Mouse (Mus musculus): ENCODE measurements at regions not wholly inside any gene's neighbourhood (a gene's known extent, or its start where the extent isn't known, plus 50 kb on each side); places are given as distances from the start of the nearest gene placed in this dataset.

DNA sequence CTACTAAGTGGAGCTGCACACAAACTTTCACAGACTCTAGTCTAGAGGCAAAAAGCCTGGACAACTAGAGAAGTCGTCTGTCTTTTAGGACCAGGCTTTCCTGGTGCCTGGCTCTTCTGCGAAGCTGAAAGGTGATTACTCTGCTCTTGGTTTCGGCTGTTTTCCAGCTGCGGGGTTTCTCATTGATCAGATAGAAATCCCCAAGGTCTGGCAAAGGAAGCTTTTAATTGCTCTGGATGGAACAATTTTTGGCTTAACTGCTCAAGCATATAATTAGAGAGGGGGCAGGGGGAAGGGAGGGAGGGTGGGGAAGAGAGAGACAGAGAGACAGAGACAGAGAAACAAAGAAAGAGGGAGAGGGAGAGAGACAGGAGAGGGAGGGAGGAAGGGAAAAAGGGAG is 82.0 kb upstream of the Mgme1 start:
- H3K27me3 ChIP-seq: no peaks in the 10 kb centered on the region
- no peaks in the 10 kb centered on the region for H3K9me3 ChIP-seq (replicated peaks)
- peaks cover 3% of the 10 kb centered on the region for H3K4me1 ChIP-seq (replicated peaks)
- H3K36me3 ChIP-seq (replicated peaks): no peaks in the 10 kb centered on the region
- no peak overlapping the region for H3K27ac ChIP-seq (replicated peaks)
- no peak overlapping the region for H3K4me2 ChIP-seq
- WGBS (ENCODE audit: insufficient replicate concordance): 41% methylated on average over 4 of the region's 4 CpGs
- H3K4me3 ChIP-seq (replicated peaks): no peak overlapping the region
- H3K9ac ChIP-seq: no peak overlapping the region
- no peak for ATAC-seq (ENCODE audit: insufficient read depth)

DNA sequence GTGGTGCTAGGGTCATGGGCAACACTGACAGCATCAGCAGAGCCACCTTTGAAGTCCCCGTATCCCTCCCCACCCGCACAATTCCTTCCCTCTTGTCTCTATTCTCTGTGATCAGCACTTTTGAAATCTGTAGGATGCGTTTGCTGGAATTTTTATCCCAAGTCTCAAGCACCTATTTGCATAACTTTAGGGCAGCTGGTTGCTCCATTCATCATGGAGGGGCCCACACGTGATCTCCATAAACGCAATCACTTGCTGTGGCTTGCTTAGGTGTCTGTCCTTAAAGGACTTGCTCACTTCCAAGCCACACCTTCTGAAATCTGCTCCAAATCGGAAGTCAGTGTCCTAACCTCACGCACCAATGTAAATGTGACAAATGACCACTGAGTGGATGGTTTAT is 80.7 kb upstream of the Mgme1 start:
- WGBS (ENCODE audit: insufficient replicate concordance): 70% methylated on average over 7 of the region's 7 CpGs
- Histone ChIP-seq H3K4me1 (replicated peaks) (peaks cover 3% of the 10 kb centered on the region), H3K27me3 (no peaks in the 10 kb centered on the region), H3K27ac (replicated peaks) (no peak overlapping the region), H3K4me2 (no peak overlapping the region), H3K4me3 (replicated peaks) (no peak overlapping the region), H3K9ac (no peak overlapping the region), H3K36me3 (replicated peaks) (no peaks in the 10 kb centered on the region), H3K9me3 (replicated peaks) (no peaks in the 10 kb centered on the region)
- no peak for ATAC-seq (ENCODE audit: insufficient read depth)

DNA sequence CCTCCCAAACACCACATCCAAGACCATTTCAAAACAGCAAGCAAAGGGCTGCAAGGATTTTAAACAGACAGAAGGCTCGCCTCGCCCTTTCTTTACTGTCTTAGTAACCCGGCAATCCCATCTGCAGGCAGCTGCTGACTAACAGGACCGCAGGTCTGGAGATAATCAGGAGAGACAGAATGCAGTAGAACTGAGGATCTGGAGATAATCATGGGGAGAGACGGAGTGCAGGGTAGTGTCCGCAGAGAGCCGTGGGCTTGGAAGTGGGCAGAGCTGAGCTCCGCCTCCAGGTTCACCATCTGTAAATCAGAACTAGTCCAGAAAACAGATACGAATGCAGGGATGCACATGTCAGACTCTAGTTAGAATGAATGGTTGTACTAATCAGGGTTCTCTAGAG is 79.4 kb upstream of the Mgme1 start:
- Histone ChIP-seq H3K27ac (replicated peaks) (no peak overlapping the region), H3K9me3 (replicated peaks) (no peaks in the 10 kb centered on the region), H3K9ac (no peak overlapping the region), H3K27me3 (no peaks in the 10 kb centered on the region), H3K4me2 (no peak overlapping the region), H3K4me1 (replicated peaks) (peaks cover 3% of the 10 kb centered on the region), H3K4me3 (replicated peaks) (no peak overlapping the region), H3K36me3 (replicated peaks) (no peaks in the 10 kb centered on the region)
- no peak for ATAC-seq (ENCODE audit: insufficient read depth)
- 60% methylated on average over 9 of the region's 9 CpGs for WGBS (ENCODE audit: insufficient replicate concordance)

DNA sequence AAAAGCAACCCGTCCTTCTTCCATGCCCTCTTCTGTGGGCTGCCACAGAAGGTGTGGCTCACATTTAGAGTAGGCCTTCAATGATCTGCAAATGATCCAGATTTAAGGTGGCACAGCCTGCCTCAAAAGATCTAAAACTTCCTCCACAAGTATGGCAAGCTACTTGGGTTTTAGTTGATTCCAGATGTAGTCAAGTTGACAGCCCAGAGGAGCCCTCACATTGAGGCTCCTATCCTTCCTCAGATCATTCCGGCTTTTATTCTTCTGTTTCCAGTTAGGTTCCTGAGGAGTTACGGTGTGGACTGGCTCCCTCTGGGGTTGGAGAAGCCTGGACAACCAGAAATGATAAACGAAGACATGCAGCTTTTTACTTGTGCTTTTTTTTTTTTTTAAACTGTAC is 78.8 kb upstream of the Mgme1 start:
- Histone ChIP-seq H3K4me1 (replicated peaks) (peaks cover under 1% of the 10 kb centered on the region; the same call in 1 of the 2 replicates), H3K27me3 (no peaks in the 10 kb centered on the region), H3K36me3 (replicated peaks) (no peaks in the 10 kb centered on the region), H3K9ac (no peak overlapping the region), H3K9me3 (replicated peaks) (no peaks in the 10 kb centered on the region), H3K27ac (replicated peaks) (no peak overlapping the region), H3K4me3 (replicated peaks) (no peak overlapping the region), H3K4me2 (no peak overlapping the region)
- WGBS (ENCODE audit: insufficient replicate concordance): 60% methylated on average over 4 of the region's 4 CpGs
- no peak for ATAC-seq (ENCODE audit: insufficient read depth)

DNA sequence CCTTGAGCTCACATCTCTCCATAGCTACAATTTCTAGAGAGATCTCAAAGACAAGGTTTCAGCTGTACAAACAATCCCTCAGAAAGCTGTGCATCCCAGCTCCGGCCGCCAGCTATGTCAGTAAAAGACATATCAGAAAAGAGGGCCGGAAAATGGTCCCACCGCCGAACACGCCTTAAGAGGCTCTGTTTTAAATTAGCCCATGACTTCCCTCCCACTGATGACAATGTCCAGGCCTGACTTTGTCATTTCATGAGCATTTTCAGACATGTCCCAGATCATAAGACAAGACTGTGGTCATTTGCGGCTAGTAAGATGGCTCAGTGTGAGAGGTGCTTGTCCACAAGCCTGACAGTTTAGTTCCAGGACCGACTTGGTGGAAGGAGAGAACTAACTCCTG is 78.0 kb upstream of the Mgme1 start:
- Histone ChIP-seq H3K9ac (no peak overlapping the region), H3K36me3 (replicated peaks) (no peaks in the 10 kb centered on the region), H3K9me3 (replicated peaks) (no peaks in the 10 kb centered on the region), H3K4me1 (replicated peaks) (no peaks in the 10 kb centered on the region; the same call in 1 of the 2 replicates), H3K27me3 (no peaks in the 10 kb centered on the region), H3K4me2 (no peak overlapping the region), H3K27ac (replicated peaks) (no peak overlapping the region), H3K4me3 (replicated peaks) (no peak overlapping the region)
- no peak for ATAC-seq (ENCODE audit: insufficient read depth)
- 70% methylated on average over 8 of the region's 8 CpGs for WGBS (ENCODE audit: insufficient replicate concordance)

DNA sequence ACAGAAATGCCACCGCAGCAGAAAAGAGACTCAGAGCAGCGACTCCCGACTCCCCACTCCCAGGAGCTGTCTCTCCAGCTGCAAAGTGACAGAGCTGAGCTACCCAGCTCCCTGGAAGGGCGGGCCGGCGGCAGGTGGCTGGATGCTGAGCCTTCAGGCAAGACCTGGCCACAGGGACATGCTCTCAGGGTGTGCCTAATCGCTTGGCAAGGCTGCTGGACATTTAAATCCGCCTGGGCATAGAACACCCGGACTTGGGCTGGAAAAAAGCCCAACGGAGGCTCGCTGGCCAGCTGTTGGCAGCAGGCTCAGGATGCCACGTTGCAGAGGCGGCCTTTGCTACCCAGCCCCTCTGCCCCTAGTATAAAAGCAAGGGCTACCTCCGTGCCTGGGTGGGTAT is 74.6 kb upstream of the Mgme1 start:
- 66% methylated on average over 14 of the region's 14 CpGs for WGBS (ENCODE audit: insufficient replicate concordance)
- H3K9me3 ChIP-seq (replicated peaks): no peaks in the 10 kb centered on the region
- ATAC-seq (ENCODE audit: insufficient read depth): no peak
- no peaks in the 10 kb centered on the region for H3K36me3 ChIP-seq (replicated peaks)
- H3K4me3 ChIP-seq (replicated peaks): no peak overlapping the region
- no peak overlapping the region for H3K9ac ChIP-seq
- no peaks in the 10 kb centered on the region for H3K27me3 ChIP-seq
- no peak overlapping the region for H3K27ac ChIP-seq (replicated peaks)
- H3K4me1 ChIP-seq (replicated peaks): peaks cover 14% of the 10 kb centered on the region
- H3K4me2 ChIP-seq: no peak overlapping the region

DNA sequence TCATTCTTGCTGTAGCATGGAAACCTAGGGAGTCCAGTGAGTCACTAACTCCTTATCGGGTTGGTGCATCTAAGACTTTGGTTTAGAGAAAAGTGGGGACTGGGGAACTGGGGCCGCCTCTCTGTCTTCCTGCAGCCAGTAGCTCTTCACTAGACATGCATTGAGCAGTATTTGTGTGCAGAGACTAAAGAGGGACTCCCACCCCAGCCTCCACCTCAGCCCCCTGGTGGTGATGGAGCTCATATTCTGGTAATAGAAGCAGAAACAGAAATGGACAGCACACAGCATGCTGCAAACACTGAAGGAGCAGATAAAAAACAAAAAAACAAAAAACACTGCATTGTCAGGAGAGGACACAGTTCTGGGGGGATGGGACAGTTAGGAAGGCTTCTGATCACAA is 73.3 kb upstream of the Mgme1 start:
- Histone ChIP-seq H3K9ac (no peak overlapping the region), H3K4me1 (replicated peaks) (peaks cover 16% of the 10 kb centered on the region), H3K27ac (replicated peaks) (no peak overlapping the region), H3K4me3 (replicated peaks) (no peak overlapping the region), H3K9me3 (replicated peaks) (no peaks in the 10 kb centered on the region), H3K36me3 (replicated peaks) (no peaks in the 10 kb centered on the region), H3K4me2 (no peak overlapping the region), H3K27me3 (no peaks in the 10 kb centered on the region)
- WGBS (ENCODE audit: insufficient replicate concordance): 46% methylated on average over 2 of the region's 2 CpGs
- no peak for ATAC-seq (ENCODE audit: insufficient read depth)

DNA sequence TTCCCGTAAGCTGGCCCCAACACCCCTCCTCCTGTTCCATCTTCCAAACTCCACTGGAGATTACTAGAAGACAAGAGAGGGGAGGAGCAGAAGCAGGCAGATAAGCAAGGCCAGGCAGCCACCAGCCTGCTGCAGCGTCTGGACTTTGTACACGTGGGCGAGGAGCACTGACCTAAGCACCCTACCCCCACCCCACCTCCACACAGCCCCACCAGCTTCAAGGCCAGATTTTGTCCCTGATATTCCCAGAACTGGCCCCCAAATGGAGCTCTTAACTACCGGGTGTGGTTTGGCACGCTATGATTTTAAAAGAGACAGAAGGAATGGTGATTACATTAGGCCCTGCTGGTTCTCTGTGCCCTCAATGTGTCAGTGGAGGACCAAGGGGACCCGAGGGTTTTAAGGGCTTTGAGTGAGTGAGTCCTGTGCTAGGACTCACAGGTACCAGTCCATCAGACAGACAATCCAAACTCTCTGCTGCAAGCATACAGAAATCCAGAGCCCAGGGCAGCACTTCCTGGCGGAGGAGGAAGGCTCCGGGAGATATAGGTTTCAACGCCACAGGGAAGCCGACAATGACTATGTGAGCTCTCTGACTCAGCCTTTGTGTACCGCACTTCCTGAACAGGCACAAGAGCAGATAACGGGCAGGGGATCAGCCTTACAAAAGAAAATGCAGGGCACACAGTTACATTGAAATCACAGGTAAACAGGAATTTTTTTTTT is 72.0 kb upstream of the Mgme1 start:
- H3K27me3 ChIP-seq: no peaks in the 10 kb centered on the region
- peak overlapping the region; percentile 29 for H3K4me2 ChIP-seq
- peak; percentile 76 for ATAC-seq (ENCODE audit: insufficient read depth)
- 4% methylated on average over 13 of the region's 13 CpGs for WGBS (ENCODE audit: insufficient replicate concordance)
- no peak overlapping the region for H3K9ac ChIP-seq
- H3K4me3 ChIP-seq (replicated peaks): no peak overlapping the region
- H3K36me3 ChIP-seq (replicated peaks): no peaks in the 10 kb centered on the region
- H3K4me1 ChIP-seq (replicated peaks): peaks cover 17% of the 10 kb centered on the region
- H3K9me3 ChIP-seq (replicated peaks): no peaks in the 10 kb centered on the region
- H3K27ac ChIP-seq (replicated peaks): peak overlapping the region; percentile 57
